Mouse (Mus musculus) E14TG2a.4 (cell line): ENCODE measurements at regions not wholly inside any gene's neighbourhood (a gene's known extent, or its start where the extent isn't known, plus 50 kb on each side); places are given as distances from the start of the nearest gene placed in this dataset.

Experiments used
- H3K27me3 ChIP-seq: 2 replicates; pipeline ENCODE4 v1.6.1; 2014; ENCODE audit warnings: low read length, control low read depth; ENCODE audit not compliant: insufficient read depth
- H3K36me3 ChIP-seq: 2 replicates; pipeline ENCODE4 v1.6.1; 2014; ENCODE audit warnings: low read length, control low read depth; ENCODE audit not compliant: insufficient read depth
- H3K4me1 ChIP-seq: replicated peaks from 2 replicates; pipeline ENCODE4 v1.6.1; 2014; ENCODE audit warnings: low read depth, low read length, control low read depth
- H3K4me3 ChIP-seq: replicated peaks from 2 replicates; pipeline ENCODE4 v1.5.1; 2014; ENCODE audit warnings: mild to moderate bottlenecking, low read length
- H3K9me3 ChIP-seq: 2 replicates; pipeline ENCODE4 v1.6.1; 2014; ENCODE audit warnings: low read length, control low read depth
- CTCF ChIP-seq: conservative IDR thresholded peaks from 2 replicates; pipeline ENCODE4 v1.5.1; 2014; ENCODE audit warnings: low read length
- NANOG ChIP-seq: IDR thresholded peaks from 2 replicates; pipeline ENCODE4 v1.6.1; 2014; ENCODE audit warnings: borderline replicate concordance, low read length, mixed read lengths
- POU5F1 ChIP-seq: IDR thresholded peaks from 2 replicates; pipeline ENCODE4 v1.6.1; 2014; ENCODE audit warnings: low read length, borderline replicate concordance

DNA sequence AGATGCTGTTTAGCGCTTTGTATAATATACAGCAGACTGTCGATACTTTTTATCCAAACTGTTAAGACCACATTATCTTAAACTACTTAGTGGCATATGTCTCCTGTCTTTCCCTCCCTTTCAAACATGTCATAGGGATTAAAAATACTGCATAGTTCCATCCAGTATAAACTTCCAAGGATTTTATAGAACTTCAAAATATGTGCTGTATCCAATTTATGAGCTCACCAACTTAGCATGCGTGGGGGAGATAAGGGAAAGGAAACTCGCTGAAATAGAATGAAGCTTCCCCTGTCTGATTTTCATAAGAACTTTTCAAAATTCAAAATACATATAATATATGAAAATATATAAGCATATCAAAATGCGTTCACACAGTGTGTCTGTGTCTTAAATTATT is 147.2 kb downstream of the BC067074 start:
- no peak for TF ChIP-seq NANOG
- TF ChIP-seq POU5F1: no peak
- no peak for TF ChIP-seq CTCF

DNA sequence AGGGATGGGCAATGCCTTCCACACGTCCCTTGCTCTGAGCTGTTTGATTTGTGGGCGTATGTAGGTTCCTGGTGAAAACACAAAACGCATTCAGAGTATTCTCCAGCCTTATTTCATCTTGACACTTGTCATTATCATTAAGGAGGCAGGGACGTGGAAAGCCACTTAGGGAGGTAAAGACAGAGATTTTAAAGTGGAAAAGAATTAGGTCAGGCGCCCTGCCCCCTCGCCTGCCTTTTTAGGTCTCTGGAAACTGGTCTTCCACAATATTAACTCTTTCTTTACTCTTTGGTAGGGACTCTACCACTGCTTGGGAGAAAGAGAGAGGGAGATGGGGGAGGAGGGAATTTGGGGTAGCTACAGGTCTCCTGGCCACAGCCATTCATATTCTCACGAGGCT is 146.6 kb downstream of the BC067074 start:
- no peak for TF ChIP-seq CTCF
- TF ChIP-seq NANOG: no peak
- TF ChIP-seq POU5F1: no peak
- Histone ChIP-seq H3K9me3 (no peaks in the 10 kb centered on the region), H3K27me3 (0 out of 2 replicates have a peak, but pooled peaks cover 2% of the 10 kb centered on the region), H3K4me1 (no peaks in the 10 kb centered on the region), H3K4me3 (no peak overlapping the region), H3K36me3 (no peaks in the 10 kb centered on the region)

More for the DNA sequence above, 147.2 kb downstream of the BC067074 start:
- no peak overlapping the region for H3K4me3 ChIP-seq
- no peaks in the 10 kb centered on the region for H3K36me3 ChIP-seq
- H3K27me3 ChIP-seq: 0 out of 2 replicates have a peak, but pooled peaks cover 2% of the 10 kb centered on the region
- H3K4me1 ChIP-seq: no peaks in the 10 kb centered on the region
- H3K9me3 ChIP-seq: no peaks in the 10 kb centered on the region

DNA sequence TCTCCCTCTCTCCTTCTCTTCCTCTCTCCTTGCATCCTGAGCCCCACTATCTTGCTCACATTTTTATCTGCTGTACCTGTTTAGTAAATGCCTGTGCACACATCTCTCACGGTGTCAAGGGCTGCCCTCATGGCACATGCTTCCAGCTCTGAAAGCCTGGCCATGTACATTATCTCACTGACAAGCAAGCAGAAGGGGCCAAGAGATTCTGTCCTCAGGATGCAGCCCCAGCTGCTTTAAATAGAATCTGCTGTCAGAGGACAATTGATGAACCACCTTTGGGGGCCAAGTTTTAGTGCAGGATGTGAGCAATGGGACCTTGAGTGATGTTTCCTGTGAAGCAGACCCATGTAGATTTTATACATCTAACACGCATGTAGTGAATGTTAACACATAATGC is 145.9 kb downstream of the BC067074 start:
- 0 out of 2 replicates have a peak, but pooled peaks cover 2% of the 10 kb centered on the region for H3K27me3 ChIP-seq
- no peak overlapping the region for H3K4me3 ChIP-seq
- TF ChIP-seq POU5F1 (no peak), CTCF (no peak), NANOG (no peak)
- H3K9me3 ChIP-seq: no peaks in the 10 kb centered on the region
- no peaks in the 10 kb centered on the region for H3K4me1 ChIP-seq
- H3K36me3 ChIP-seq: no peaks in the 10 kb centered on the region

DNA sequence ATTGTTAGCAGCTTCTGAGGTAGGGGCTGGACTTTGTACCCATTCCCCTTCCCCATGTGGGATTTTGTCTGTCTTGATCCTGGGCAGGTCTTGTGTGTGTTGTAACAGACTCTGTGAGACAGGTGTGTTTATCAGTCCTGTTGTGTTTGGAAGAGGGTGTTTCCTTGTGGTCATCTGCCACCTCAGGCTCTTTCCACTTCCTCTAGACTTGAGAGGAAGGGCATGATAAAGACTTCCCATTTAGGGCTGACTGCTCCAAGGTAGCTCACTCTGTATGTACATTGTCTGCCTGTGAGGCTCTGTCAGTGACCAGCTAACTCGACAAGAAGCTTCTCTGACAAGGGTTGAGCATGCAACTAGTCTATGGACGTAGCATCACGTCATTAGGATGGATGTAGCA is 143.3 kb downstream of the BC067074 start:
- no peaks in the 10 kb centered on the region for H3K4me1 ChIP-seq
- H3K9me3 ChIP-seq: no peaks in the 10 kb centered on the region
- no peaks in the 10 kb centered on the region for H3K36me3 ChIP-seq
- 0 out of 2 replicates have a peak, but pooled peaks cover 2% of the 10 kb centered on the region for H3K27me3 ChIP-seq
- TF ChIP-seq POU5F1: no peak
- TF ChIP-seq CTCF: no peak
- no peak for TF ChIP-seq NANOG
- no peak overlapping the region for H3K4me3 ChIP-seq

DNA sequence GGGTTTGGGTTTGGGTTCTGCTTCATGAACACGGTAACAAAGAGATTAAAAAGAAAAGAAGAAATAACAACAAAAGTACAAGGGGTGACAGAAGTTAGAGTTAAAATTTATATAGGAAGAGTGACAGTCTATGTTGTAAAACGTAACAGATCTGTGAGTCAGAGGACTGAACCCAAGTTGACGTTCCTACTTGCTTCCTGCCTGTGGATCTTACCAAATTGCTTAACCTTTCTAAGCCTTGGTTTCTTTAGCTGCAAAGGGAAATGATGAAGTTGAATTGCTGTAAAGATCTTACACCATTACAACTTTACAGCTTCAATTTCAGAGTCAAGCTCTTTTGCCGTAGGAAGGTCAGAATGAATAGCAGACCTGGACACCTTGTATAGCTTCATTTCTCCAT is 142.2 kb downstream of the BC067074 start:
- no peak for TF ChIP-seq CTCF
- TF ChIP-seq NANOG: no peak
- no peak for TF ChIP-seq POU5F1
- no peak overlapping the region for H3K4me3 ChIP-seq
- no peaks in the 10 kb centered on the region for H3K4me1 ChIP-seq
- H3K9me3 ChIP-seq: no peaks in the 10 kb centered on the region
- H3K36me3 ChIP-seq: no peaks in the 10 kb centered on the region
- H3K27me3 ChIP-seq: 0 out of 2 replicates have a peak, but pooled peaks cover 2% of the 10 kb centered on the region

DNA sequence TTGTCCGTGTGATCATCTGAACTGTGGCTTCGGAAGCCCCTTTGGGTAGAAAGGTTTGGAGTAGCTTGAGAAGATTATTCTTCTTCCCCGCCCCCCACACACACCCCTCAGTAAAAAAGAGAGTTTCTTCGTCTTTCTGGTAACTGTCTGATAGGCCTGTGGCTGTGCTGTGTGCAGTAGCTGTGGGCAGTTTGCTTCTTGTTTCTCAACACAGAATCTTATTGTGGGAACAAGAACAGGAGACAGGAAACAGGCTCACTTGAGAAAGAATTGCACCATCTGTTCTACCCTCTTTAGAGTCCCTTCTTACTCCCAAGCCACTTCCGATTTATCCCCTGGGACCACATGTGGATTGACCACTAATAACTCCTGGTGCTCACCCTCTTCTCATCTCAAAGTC is 140.5 kb downstream of the BC067074 start:
- H3K27me3 ChIP-seq: no peaks in the 10 kb centered on the region
- H3K4me1 ChIP-seq: no peaks in the 10 kb centered on the region
- no peaks in the 10 kb centered on the region for H3K36me3 ChIP-seq
- TF ChIP-seq POU5F1 (no peak), NANOG (no peak), CTCF (no peak)
- no peaks in the 10 kb centered on the region for H3K9me3 ChIP-seq
- H3K4me3 ChIP-seq: no peak overlapping the region

DNA sequence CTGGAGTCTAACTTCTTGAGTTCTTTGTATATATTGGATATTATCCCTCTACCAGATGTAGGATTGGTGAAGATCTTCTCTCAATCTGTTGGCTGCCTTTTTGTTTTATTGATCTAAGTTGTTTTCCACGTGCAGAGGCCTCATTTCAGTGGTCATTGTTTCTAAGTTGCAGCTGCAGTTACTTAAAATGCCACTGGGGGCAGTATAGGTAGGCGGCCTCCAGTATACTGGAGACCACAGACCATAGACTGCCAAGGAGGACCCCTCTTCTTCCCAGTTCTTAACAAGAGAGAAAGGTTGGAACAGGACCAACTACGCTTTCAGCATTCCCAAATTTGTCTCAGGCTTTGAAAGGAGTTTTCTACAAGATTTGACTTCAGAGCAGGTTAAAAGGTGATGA is 136.7 kb downstream of the BC067074 start:
- Histone ChIP-seq H3K36me3 (no peaks in the 10 kb centered on the region), H3K27me3 (no peaks in the 10 kb centered on the region), H3K4me3 (no peak overlapping the region), H3K9me3 (no peaks in the 10 kb centered on the region), H3K4me1 (no peaks in the 10 kb centered on the region)
- TF ChIP-seq CTCF: peak; percentile 95
- no peak for TF ChIP-seq NANOG
